Mouse (Mus musculus): ENCODE results near the gene Rapgef5. TPM values are rescaled to one million over a fixed set of nuclear protein-coding genes. Genes with fewer than 3 reads are reported as not detected.

The Rapgef5 gene
- polyA plus RNA-seq, 1 experiment from 2014 or later: 52.1 TPM

- no peak for DNase-seq (ENCODE audit: low spot score)
- H3K4me1 ChIP-seq (ENCODE audit: insufficient read depth, low read depth, low read length): peaks cover 20% of the 10 kb centered on the region; the same call in 1 of the 2 replicates
- no peak for ATAC-seq
- no peak overlapping the region for H3K27ac ChIP-seq (ENCODE audit: low read length)
- no peak overlapping the region for H3K4me3 ChIP-seq (ENCODE audit: low read depth, low read length)
- TF ChIP-seq EP300 (IDR thresholded peaks at IDR 0.05): no peak
- TF ChIP-seq CTCF (IDR thresholded peaks at IDR 0.05): no peak
- no peaks in the 10 kb centered on the region for H3K9me3 ChIP-seq (ENCODE audit: low read length)
- no peak overlapping the region for H3K4me2 ChIP-seq (replicated peaks; ENCODE audit: low read depth, low read length)
- H3K36me3 ChIP-seq (ENCODE audit: insufficient read depth, low read length): no peaks in the 10 kb centered on the region
- H3K27me3 ChIP-seq (replicated peaks; ENCODE audit: insufficient read depth, low read length): no peaks in the 10 kb centered on the region
- WGBS: 57% methylated on average over 3 of the region's 3 CpGs
- H3K9ac ChIP-seq (replicated peaks; ENCODE audit: low read depth): no peak overlapping the region
Observed at GRCm38 (mm10) chr12:117684788-117685187, 168.5 kb downstream of the Rapgef5 start.

GRCm38 (mm10) chr12:117685336-117685735 lies 169.1 kb downstream of the Rapgef5 start:
- no peak for TF ChIP-seq CTCF (IDR thresholded peaks at IDR 0.05)
- TF ChIP-seq EP300 (IDR thresholded peaks at IDR 0.05): no peak
- H3K4me1 ChIP-seq (ENCODE audit: insufficient read depth, low read depth, low read length): peaks cover 14% of the 10 kb centered on the region; the same call in 1 of the 2 replicates
- no peak overlapping the region for H3K4me2 ChIP-seq (replicated peaks; ENCODE audit: low read depth, low read length)
- ATAC-seq (no peak), DNase-seq (ENCODE audit: low spot score) (no peak)
- no peaks in the 10 kb centered on the region for H3K9me3 ChIP-seq (ENCODE audit: low read length)
- no peak overlapping the region for H3K27ac ChIP-seq (ENCODE audit: low read length)
- H3K27me3 ChIP-seq (replicated peaks; ENCODE audit: insufficient read depth, low read length): no peaks in the 10 kb centered on the region
- H3K36me3 ChIP-seq (ENCODE audit: insufficient read depth, low read length): no peaks in the 10 kb centered on the region
- H3K9ac ChIP-seq (replicated peaks; ENCODE audit: low read depth): no peak overlapping the region
- no peak overlapping the region for H3K4me3 ChIP-seq (ENCODE audit: low read depth, low read length)

GRCm38 (mm10) chr12:117686732-117687131 lies 170.5 kb downstream of the Rapgef5 start:
- ATAC-seq (no peak), DNase-seq (ENCODE audit: low spot score) (no peak)
- Histone ChIP-seq H3K4me2 (replicated peaks; ENCODE audit: low read depth, low read length) (no peak overlapping the region), H3K36me3 (ENCODE audit: insufficient read depth, low read length) (no peaks in the 10 kb centered on the region), H3K9me3 (ENCODE audit: low read length) (no peaks in the 10 kb centered on the region), H3K4me3 (ENCODE audit: low read depth, low read length) (no peak overlapping the region), H3K4me1 (ENCODE audit: insufficient read depth, low read depth, low read length) (peaks cover 7% of the 10 kb centered on the region; the same call in 1 of the 2 replicates), H3K27ac (ENCODE audit: low read length) (no peak overlapping the region), H3K9ac (replicated peaks; ENCODE audit: low read depth) (no peak overlapping the region), H3K27me3 (replicated peaks; ENCODE audit: insufficient read depth, low read length) (no peaks in the 10 kb centered on the region)
- WGBS: 72% methylated on average over 3 of the region's 3 CpGs
- no peak for TF ChIP-seq EP300 (IDR thresholded peaks at IDR 0.05)
- no peak for TF ChIP-seq CTCF (IDR thresholded peaks at IDR 0.05)

GRCm38 (mm10) chr12:117688655-117689548 lies 172.6 kb downstream of the Rapgef5 start:
- Histone ChIP-seq H3K27ac (ENCODE audit: low read length) (no peak overlapping the region), H3K27me3 (replicated peaks; ENCODE audit: insufficient read depth, low read length) (no peaks in the 10 kb centered on the region), H3K4me3 (ENCODE audit: low read depth, low read length) (peak overlapping the region; percentile 34), H3K4me2 (replicated peaks; ENCODE audit: low read depth, low read length) (peak overlapping the region; percentile 61), H3K36me3 (ENCODE audit: insufficient read depth, low read length) (no peaks in the 10 kb centered on the region), H3K9me3 (ENCODE audit: low read length) (no peaks in the 10 kb centered on the region), H3K4me1 (ENCODE audit: insufficient read depth, low read depth, low read length) (peaks cover 7% of the 10 kb centered on the region; the same call in 1 of the 2 replicates), H3K9ac (replicated peaks; ENCODE audit: low read depth) (no peak overlapping the region; the same call in 1 of the 2 replicates)
- ATAC-seq: peak; percentile 81
- no peak for TF ChIP-seq CTCF (IDR thresholded peaks at IDR 0.05)
- no peak for TF ChIP-seq EP300 (IDR thresholded peaks at IDR 0.05)
- DNase-seq (ENCODE audit: low spot score): peak; percentile 73
- WGBS: 21% methylated on average over 32 of the region's 32 CpGs

- Histone ChIP-seq H3K27me3 (replicated peaks; ENCODE audit: insufficient read depth, low read length) (no peaks in the 10 kb centered on the region), H3K4me2 (replicated peaks; ENCODE audit: low read depth, low read length) (no peak overlapping the region), H3K4me3 (ENCODE audit: low read depth, low read length) (no peak overlapping the region), H3K9ac (replicated peaks; ENCODE audit: low read depth) (no peak overlapping the region), H3K27ac (ENCODE audit: low read length) (no peak overlapping the region), H3K4me1 (ENCODE audit: insufficient read depth, low read depth, low read length) (peaks cover 7% of the 10 kb centered on the region; the same call in 1 of the 2 replicates), H3K9me3 (ENCODE audit: low read length) (no peaks in the 10 kb centered on the region), H3K36me3 (ENCODE audit: insufficient read depth, low read length) (no peaks in the 10 kb centered on the region)
- 77% methylated on average over 5 of the region's 5 CpGs for WGBS
- TF ChIP-seq CTCF (IDR thresholded peaks at IDR 0.05) (no peak), EP300 (IDR thresholded peaks at IDR 0.05) (no peak)
- ATAC-seq: no peak
- no peak for DNase-seq (ENCODE audit: low spot score)
Observed at GRCm38 (mm10) chr12:117691336-117691735, 175.1 kb downstream of the Rapgef5 start.

GRCm38 (mm10) chr12:117692775-117693174 lies 176.5 kb downstream of the Rapgef5 start:
- 71% methylated on average over 1 of the region's 1 CpGs for WGBS
- DNase-seq (ENCODE audit: low spot score): no peak
- Histone ChIP-seq H3K4me1 (ENCODE audit: insufficient read depth, low read depth, low read length) (peaks cover 7% of the 10 kb centered on the region; the same call in 1 of the 2 replicates), H3K27me3 (replicated peaks; ENCODE audit: insufficient read depth, low read length) (no peaks in the 10 kb centered on the region), H3K9me3 (ENCODE audit: low read length) (no peaks in the 10 kb centered on the region), H3K36me3 (ENCODE audit: insufficient read depth, low read length) (0 out of 2 replicates have a peak, but pooled peaks cover 6% of the 10 kb centered on the region), H3K9ac (replicated peaks; ENCODE audit: low read depth) (no peak overlapping the region), H3K27ac (ENCODE audit: low read length) (no peak overlapping the region), H3K4me2 (replicated peaks; ENCODE audit: low read depth, low read length) (no peak overlapping the region), H3K4me3 (ENCODE audit: low read depth, low read length) (no peak overlapping the region)
- ATAC-seq: no peak
- no peak for TF ChIP-seq EP300 (IDR thresholded peaks at IDR 0.05)
- TF ChIP-seq CTCF (IDR thresholded peaks at IDR 0.05): no peak

All from lung, postnatal 0 days (tissue).